Mouse (Mus musculus) olfactory bulb, adult 2 months (tissue): Measurements from ENCODE around the gene Galnt10.

ENCODE experiments used
- CTCF ChIP-seq: fragments of 200-500 bp; IDR thresholded peaks from 2 replicates; pipeline ENCODE4 v1.5.1; 2012; ENCODE audit warnings: low read depth, mild to moderate bottlenecking, low read length, moderate library complexity; ENCODE audit not compliant: insufficient read depth
- POLR2A ChIP-seq: fragments of 200-500 bp; IDR thresholded peaks from 2 replicates; pipeline ENCODE4 v1.6.1; 2012; ENCODE audit warnings: mild to moderate bottlenecking, low read depth, low read length, moderate library complexity; ENCODE audit not compliant: insufficient read depth

- no peak for TF ChIP-seq POLR2A
- TF ChIP-seq CTCF = no peak
Observed at GRCm38 (mm10) chr11:57692726-57693125, 47.5 kb downstream of the Galnt10 start.
